Mouse (Mus musculus): ENCODE results near the gene Gk2.

The Gk2 gene

GRCm38 (mm10) chr5:97456816-97457215 lies at the start of gene Gk2:
Gk2 (minus strand) TSS chr5:97457021.
- DNase-seq (ENCODE audit: low read depth, low spot score): no peak

- DNase-seq (ENCODE audit: low read depth, low spot score): no peak
Observed at GRCm38 (mm10) chr5:97498041-97498440, 41.2 kb upstream of the Gk2 start.

- no peak for DNase-seq (ENCODE audit: low read depth, low spot score)
Observed at GRCm38 (mm10) chr5:97495488-97496092, 38.8 kb upstream of the Gk2 start.

GRCm38 (mm10) chr5:97493421-97493820 lies 36.6 kb upstream of the Gk2 start:
- DNase-seq (ENCODE audit: low read depth, low spot score): no peak

- DNase-seq (ENCODE audit: low read depth, low spot score): no peak
Observed at GRCm38 (mm10) chr5:97486141-97486540, 29.3 kb upstream of the Gk2 start.

- DNase-seq (ENCODE audit: low read depth, low spot score): no peak
Observed at GRCm38 (mm10) chr5:97479991-97480390, 23.2 kb upstream of the Gk2 start.

GRCm38 (mm10) chr5:97467246-97467645 lies 10.4 kb upstream of the Gk2 start:
- no peak for DNase-seq (ENCODE audit: low read depth, low spot score)

- no peak for DNase-seq (ENCODE audit: low read depth, low spot score)
Observed at GRCm38 (mm10) chr5:97466430-97467158, 9.8 kb upstream of the Gk2 start.

GRCm38 (mm10) chr5:97465956-97466355 lies 9.1 kb upstream of the Gk2 start:
- no peak for DNase-seq (ENCODE audit: low read depth, low spot score)

GRCm38 (mm10) chr5:97462856-97463255 lies 6.0 kb upstream of the Gk2 start:
- no peak for DNase-seq (ENCODE audit: low read depth, low spot score)

- no peak for DNase-seq (ENCODE audit: low read depth, low spot score)
Observed at GRCm38 (mm10) chr5:97451451-97451850, 5.4 kb downstream of the Gk2 start.

- DNase-seq (ENCODE audit: low read depth, low spot score): no peak
Observed at GRCm38 (mm10) chr5:97444191-97444590, 12.6 kb downstream of the Gk2 start.

GRCm38 (mm10) chr5:97432512-97432911 lies 24.3 kb downstream of the Gk2 start:
- no peak for DNase-seq (ENCODE audit: low read depth, low spot score)

- DNase-seq (ENCODE audit: low read depth, low spot score): no peak
Observed at GRCm38 (mm10) chr5:97429976-97430375, 26.8 kb downstream of the Gk2 start.

GRCm38 (mm10) chr5:97421669-97422068 lies 35.2 kb downstream of the Gk2 start:
- no peak for DNase-seq (ENCODE audit: low read depth, low spot score)

- peak; percentile 34 for DNase-seq (ENCODE audit: low read depth, low spot score)
Observed at GRCm38 (mm10) chr5:97417185-97417584, 39.6 kb downstream of the Gk2 start.

GRCm38 (mm10) chr5:97415837-97416236 lies 41.0 kb downstream of the Gk2 start:
- DNase-seq (ENCODE audit: low read depth, low spot score): no peak

GRCm38 (mm10) chr5:97413716-97414115 lies 43.1 kb downstream of the Gk2 start:
- no peak for DNase-seq (ENCODE audit: low read depth, low spot score)

- DNase-seq (ENCODE audit: low read depth, low spot score): no peak
Observed at GRCm38 (mm10) chr5:97410190-97410589, 46.6 kb downstream of the Gk2 start.

- DNase-seq (ENCODE audit: low read depth, low spot score): no peak
Observed at GRCm38 (mm10) chr5:97409234-97409704, 47.6 kb downstream of the Gk2 start.

Measured in ES-CJ7 (cell line).